Mouse (Mus musculus): ENCODE data around the gene Fat3.

Fat3 gene

GRCm38 (mm10) chr9:16227398-16227797 lies 273.7 kb downstream of the Fat3 start:
- no peak for DNase-seq

GRCm38 (mm10) chr9:16226545-16226944 lies 274.5 kb downstream of the Fat3 start:
- no peak for DNase-seq

GRCm38 (mm10) chr9:16221885-16222284 lies 279.2 kb downstream of the Fat3 start:
- peak; percentile 28 for DNase-seq

GRCm38 (mm10) chr9:16216235-16216634 lies 284.9 kb downstream of the Fat3 start:
- DNase-seq: peak; percentile 29

GRCm38 (mm10) chr9:16214731-16215681 lies 286.1 kb downstream of the Fat3 start:
- peak; percentile 18 for DNase-seq

GRCm38 (mm10) chr9:16213324-16213723 lies 287.8 kb downstream of the Fat3 start:
- DNase-seq: no peak

GRCm38 (mm10) chr9:16212628-16213027 lies 288.5 kb downstream of the Fat3 start:
- no peak for DNase-seq

GRCm38 (mm10) chr9:16212163-16212562 lies 288.9 kb downstream of the Fat3 start:
- no peak for DNase-seq

- DNase-seq: no peak
Observed at GRCm38 (mm10) chr9:16211468-16211867, 289.6 kb downstream of the Fat3 start.

GRCm38 (mm10) chr9:16202296-16202695 lies 298.8 kb downstream of the Fat3 start:
- DNase-seq: no peak

- no peak for DNase-seq
Observed at GRCm38 (mm10) chr9:16200948-16201347, 300.1 kb downstream of the Fat3 start.

GRCm38 (mm10) chr9:16186461-16186860 lies 314.6 kb downstream of the Fat3 start:
- no peak for DNase-seq

- no peak for DNase-seq
Observed at GRCm38 (mm10) chr9:16169238-16169637, 331.8 kb downstream of the Fat3 start.

- no peak for DNase-seq
Observed at GRCm38 (mm10) chr9:16168051-16168450, 333.0 kb downstream of the Fat3 start.

- DNase-seq: no peak
Observed at GRCm38 (mm10) chr9:16159366-16159765, 341.7 kb downstream of the Fat3 start.

- no peak for DNase-seq
Observed at GRCm38 (mm10) chr9:16153580-16153930, 347.5 kb downstream of the Fat3 start.

- no peak for DNase-seq
Observed at GRCm38 (mm10) chr9:16152756-16153579, 348.1 kb downstream of the Fat3 start.

GRCm38 (mm10) chr9:16150046-16150445 lies 351.0 kb downstream of the Fat3 start:
- DNase-seq: no peak

- DNase-seq: no peak
Observed at GRCm38 (mm10) chr9:16147735-16148134, 353.4 kb downstream of the Fat3 start.

- no peak for DNase-seq
Observed at GRCm38 (mm10) chr9:16144684-16145083, 356.4 kb downstream of the Fat3 start.

- DNase-seq: no peak
Observed at GRCm38 (mm10) chr9:16139300-16139699, 361.8 kb downstream of the Fat3 start.

- DNase-seq: no peak
Observed at GRCm38 (mm10) chr9:16133098-16133497, 368.0 kb downstream of the Fat3 start.

GRCm38 (mm10) chr9:16132594-16132993 lies 368.5 kb downstream of the Fat3 start:
- DNase-seq: no peak

GRCm38 (mm10) chr9:16121756-16122155 lies 379.3 kb downstream of the Fat3 start:
- no peak for DNase-seq
